Mouse (Mus musculus) ovary, adult 18-20 months (tissue): ENCODE results near the gene Ppp2r1a.

Experiments
- DNase-seq: peaks from one replicate; pipeline ENCODE4 v3.0.0; 2022; ENCODE audit warnings: low spot score, mixed read lengths

Ppp2r1a gene

DNA sequence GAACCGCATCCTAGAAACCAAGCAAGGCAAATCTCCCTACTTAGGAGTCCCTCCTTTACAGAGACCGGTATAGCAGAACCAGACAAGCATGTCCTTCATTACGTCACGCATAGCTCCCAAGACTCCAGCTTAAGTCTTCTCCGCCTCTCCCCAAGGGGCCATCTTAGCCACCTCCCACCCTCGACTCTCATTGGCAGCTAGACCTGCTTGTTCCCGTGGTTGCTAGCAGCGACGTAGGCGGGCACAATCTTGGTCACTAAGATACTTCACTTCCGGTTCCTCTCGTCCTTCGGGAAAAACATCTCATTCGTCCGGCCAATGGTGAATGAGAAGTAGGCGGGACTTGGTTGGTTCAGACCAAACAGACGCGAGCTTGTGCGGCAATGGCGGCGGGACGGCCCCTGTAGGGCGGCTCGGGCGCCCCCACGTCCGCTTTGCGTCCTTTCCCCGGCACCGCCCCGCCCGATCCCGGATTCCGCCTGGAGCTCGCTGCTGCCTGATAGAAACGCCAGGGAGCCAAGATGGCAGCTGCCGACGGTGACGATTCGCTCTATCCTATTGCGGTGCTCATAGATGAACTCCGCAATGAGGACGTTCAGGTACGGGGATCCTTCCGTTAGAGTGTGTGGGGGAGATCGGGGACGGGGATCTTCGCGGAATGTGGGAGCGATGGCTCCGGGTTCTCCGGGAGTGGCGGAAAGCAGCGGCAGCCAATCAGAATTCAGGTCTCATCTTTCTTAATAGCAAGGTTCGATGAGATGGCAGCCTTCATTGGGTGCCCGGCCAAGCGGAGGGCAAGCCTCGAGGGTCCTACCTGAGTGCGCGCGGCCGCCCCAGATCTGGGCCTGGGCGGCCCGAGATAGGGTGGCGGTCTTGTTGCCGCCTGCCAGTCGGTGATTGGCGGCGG lies at the start of gene Ppp2r1a:
Gene Ppp2r1a, plus strand, starts transcription at position 327 of the 907 bp plus-strand sequence.
- DNase-seq = peak; percentile 99

DNA sequence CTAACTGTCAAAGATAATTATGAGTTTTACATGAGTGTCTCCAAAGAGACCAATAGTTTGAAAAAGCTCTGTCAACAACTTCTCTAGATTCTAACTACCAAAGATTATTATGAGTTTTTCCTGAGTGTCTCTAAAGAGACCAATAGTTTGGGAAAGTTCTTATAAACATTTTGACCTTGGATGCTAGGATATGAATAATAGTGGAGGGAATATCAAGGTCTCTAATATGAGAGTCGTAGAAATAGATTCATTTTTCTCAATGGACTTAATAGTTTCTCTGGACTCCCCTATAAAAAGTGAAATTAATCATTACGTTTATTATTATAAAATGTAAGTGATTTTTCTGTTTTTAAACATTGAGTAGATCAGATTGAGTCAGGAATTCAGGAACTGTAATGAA lies 40.1 kb upstream of the Ppp2r1a start, which contains the start of gene Vmn1r231:
Gene Vmn1r231, minus strand, starts transcription at position 101 of the 400 bp plus-strand sequence.
- DNase-seq = no peak

DNA sequence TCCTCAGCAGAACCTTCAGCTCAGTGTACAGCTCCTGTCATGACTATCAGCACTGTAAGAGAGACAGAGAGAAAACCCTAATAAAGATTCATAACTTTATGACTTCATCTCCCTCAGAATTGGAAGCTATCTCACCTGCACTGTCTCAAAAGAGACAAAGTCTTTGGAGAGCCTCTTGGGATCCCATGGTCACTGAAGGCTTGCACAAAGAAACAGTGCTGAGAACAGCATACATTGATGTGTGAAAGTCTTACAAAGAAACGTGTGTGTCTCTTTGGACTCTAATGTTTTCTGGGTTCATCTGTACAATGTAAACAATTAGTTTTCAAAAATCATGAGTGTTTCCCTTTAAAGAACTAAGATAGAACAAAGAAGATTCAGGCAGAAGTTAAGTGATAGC lies 25.5 kb upstream of the Ppp2r1a start, which contains the start of gene Vmn1r232:
Gene Vmn1r232, minus strand, starts transcription at position 101 of the 400 bp plus-strand sequence.
- DNase-seq = no peak

- DNase-seq = no peak
Observed at GRCm38 (mm10) chr17:20944226-20944625, 885 bp upstream of the Ppp2r1a start.

- DNase-seq = no peak
Observed at GRCm38 (mm10) chr17:20946026-20946565, 985 bp downstream of the Ppp2r1a start.

DNA sequence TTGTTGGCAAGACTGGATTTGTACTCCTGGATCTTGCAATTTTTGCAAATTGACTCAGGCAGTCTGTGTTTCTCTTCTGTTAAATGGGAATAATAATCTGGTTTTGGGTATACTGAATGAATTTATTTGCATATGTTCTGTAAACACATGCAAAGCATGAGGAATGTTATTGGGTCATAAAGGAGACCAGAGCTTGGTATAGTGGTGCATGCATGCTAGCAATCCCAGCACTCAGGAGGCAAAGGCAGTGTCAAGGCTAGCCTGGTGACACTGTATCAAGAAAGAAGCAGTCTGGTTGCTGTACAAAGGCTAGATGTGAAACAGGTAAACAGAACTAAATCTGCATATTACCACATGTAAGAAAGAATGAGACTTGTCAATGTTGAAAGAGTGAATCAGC lies 1.5 kb downstream of the Ppp2r1a start:
- DNase-seq = no peak

DNA sequence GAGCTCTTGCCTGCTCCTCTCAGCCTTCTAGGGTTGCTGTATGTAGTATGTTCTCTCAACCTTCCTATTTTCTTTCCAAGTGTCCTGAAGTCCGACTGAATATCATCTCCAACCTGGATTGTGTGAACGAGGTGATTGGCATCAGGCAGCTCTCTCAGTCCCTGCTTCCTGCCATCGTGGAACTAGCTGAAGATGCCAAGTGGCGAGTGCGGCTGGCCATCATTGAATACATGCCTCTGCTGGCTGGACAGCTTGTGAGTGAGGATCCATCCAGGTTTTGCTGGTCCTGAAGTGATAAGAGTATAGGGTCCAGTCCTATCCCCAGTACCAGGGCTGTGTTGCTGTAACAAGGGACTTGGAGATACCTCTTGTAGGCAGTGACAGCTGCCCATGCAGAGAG lies 15.3 kb downstream of the Ppp2r1a start:
- DNase-seq = no peak

DNA sequence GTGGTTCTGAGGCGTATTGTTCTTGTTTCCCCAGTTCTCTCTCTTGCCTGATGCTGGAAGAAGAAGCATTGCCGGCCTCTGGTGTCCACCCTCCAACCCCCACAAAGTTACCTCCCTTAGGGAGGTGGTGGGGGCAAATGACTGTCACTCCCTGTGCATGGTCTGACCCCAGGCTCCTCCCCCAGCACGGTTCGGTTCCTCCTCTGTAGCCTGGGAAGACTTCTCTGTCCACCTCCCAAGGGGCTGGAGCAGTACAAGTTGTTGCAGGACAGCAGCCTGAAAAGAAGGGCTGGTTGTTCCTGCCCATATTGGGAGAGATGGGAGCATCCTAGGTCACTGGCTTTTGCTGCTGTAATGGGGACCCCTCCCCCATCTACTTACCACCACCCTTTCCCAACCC lies 20.3 kb downstream of the Ppp2r1a start:
- DNase-seq = no peak

DNA sequence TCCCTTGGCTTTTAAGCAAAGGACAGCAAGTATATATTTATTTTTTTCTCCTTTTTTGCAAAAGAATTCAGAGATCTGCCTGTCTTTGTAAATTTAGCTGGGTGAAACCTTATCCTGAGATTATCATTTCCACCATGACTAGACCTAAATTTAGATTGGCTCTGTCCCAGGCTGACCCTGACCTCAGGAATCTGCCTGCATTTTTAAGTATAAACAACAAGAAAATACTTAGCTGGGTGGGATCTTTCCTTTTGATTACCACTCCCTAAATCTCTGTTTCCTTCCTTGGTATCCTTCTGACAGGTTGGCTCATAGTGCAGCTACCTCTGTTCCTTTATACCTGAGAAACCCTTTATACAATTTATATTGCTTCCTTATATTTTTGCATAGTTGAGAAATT lies 21.6 kb downstream of the Ppp2r1a start:
- no peak for DNase-seq

DNA sequence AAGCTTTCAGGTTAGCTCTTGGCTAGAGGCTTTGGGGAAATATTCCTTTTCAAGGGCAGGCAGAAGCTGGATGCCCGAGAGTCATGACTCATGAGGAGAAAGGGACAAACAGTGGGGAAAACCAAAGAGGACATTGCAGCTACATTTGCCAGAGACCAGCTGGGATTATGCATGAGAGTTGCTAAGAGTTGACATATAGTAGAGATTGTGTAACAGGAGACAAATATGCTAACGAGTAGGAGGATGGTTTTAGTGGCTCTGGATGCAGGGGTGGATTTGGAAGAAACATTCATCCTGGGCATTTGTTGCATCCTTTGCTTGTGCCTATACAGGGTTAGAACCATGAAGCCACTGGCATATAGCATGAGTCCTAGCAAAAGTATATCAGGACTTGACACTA lies 48.6 kb downstream of the Ppp2r1a start:
- no peak for DNase-seq

GRCm38 (mm10) chr17:20996364-20996763 lies 51.3 kb downstream of the Ppp2r1a start, which contains the start of gene Vmn1r233:
Vmn1r233 (minus strand) TSS chr17:20996464.
- DNase-seq = no peak

- peak; percentile 79 for DNase-seq
Observed at GRCm38 (mm10) chr17:21008382-21009331, 63.5 kb downstream of the Ppp2r1a start, which contains the start of gene Zfp160. Zfp160 (plus strand) TSS chr17:21008903.

GRCm38 (mm10) chr17:21009726-21010125 lies 64.6 kb downstream of the Ppp2r1a start:
- no peak for DNase-seq
